Mouse (Mus musculus): ENCODE measurements around the gene Slc30a1. TPM values are rescaled to one million over a fixed set of nuclear protein-coding genes. Genes with fewer than 3 reads are reported as not detected.

Gene Slc30a1
- total RNA-seq, 4 experiments from 2014 or later: 24.2 to 37.1 (median 30.2) TPM

DNA sequence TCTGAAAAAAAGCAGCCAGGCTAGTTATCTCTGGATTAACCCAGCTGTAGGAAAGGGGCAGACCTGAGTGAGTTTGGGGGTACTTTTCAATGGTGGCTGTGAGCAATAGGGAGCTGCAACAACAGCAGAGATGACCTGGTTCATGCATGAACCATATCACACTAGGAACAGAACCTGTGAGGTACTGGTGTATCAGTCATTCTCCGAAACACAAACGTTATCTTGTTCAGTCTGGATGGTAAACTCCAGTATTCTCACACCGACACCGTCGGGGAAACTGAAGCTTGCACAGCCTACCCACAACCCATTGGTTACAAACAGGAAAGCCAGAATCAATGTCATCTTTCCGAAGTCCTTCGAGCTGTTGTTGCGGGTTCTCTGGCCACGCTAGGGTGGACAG lies 11.7 kb upstream of the Slc30a1 start:
- DNase-seq (ENCODE audit: low spot score in 2 of 2): no peak

DNA sequence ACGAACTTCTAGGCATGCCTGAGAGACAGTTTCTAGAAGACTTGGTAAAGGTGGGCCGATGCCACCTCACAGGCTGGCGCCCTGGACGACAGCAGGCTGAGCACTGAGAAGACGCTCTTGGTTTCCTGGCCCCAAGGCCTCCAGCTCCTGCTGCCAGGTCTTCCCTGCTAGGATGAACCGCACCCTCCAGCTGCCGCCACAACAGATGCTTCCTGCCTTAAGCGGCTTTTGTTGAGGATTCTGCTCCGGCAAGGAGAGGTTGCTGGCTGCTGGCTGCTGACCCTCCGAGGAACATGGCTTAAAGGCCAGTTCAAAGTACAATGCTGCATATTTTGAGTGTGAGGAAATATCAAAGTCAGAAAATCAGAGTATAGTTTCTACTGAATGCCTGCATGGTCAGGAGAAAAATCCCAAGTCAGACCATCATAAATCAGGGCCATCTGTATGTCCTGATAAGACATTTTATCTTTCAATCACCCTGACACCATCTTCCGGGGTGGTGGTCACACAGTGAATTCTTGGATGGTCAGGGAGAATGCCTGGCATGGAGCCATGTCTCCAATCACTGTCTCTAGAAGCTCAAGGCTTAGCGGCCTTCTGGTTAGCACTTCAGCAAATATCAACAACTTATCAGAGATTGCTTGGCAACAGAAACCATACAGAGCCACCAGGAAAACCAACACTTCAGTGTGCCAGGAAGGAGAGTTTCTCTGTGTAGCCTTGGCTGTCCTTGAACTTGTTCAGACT lies 9.6 kb upstream of the Slc30a1 start:
- DNase-seq (ENCODE audit: low spot score in 2 of 2): no peak

DNA sequence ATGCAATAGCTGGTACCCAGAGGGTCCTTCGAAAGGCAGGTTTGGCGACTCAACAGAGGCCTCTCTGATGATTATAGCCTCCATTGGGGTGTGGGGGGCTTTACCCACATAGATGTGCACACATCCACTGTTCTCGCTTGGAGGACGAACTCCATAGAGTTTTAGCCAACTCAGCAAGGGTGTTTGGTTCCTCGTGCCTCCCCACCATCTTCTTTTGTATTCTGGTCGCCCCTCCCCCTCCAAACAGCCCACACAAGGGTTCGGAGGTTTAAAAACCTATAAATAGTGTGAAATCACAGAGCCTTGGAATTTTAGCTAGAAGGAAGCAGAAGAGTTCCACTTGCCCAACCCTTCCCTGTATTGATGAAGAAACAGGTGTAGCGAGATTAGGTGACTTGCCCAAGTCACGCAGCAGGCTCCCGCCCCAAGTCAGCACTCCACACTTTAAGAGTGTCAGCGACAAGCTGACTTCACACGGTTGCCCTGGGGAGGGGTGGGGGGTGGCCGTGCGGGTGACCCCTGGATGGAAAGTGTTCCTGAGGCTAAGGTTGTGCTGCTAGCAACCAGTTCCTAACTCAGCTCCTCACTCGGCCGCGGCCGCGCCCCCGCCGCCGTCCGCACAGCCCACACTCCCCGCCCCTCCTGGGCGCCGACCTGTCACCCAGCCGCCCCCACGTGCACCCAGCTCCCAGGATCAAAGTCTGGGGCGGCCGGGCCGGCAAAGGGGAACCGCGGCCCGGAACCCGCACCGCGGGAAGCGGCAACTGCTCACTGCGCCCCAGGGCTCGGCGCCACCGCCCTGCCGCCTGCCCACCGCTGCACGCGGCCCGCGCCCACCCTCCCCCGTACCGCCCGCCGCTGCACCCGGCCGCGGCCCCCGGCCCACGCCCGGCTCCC lies 682 bp upstream of the Slc30a1 start:
- peak in 1 of 2 experiments; percentile 25 for DNase-seq (ENCODE audit: low spot score in 2 of 2)

DNA sequence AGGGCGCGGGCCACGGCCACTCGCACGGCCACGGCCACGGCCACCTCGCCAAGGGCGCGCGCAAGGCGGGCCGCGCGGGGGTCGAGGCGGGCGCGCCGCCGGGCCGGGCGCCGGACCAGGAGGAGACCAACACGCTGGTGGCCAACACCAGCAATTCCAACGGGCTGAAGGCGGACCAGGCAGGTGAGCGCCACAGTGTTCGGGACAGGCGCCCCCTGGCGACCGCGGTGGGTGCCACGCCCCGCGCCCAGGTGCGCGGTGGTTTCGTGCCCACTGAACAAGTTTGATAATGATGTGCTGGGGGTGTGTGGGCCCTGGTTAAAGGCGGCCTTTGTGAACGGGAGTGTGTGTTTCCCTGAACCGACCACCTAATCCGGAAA lies 854 bp downstream of the Slc30a1 start:
- DNase-seq (ENCODE audit: low spot score in 2 of 2): peak; percentile 52 to 77

DNA sequence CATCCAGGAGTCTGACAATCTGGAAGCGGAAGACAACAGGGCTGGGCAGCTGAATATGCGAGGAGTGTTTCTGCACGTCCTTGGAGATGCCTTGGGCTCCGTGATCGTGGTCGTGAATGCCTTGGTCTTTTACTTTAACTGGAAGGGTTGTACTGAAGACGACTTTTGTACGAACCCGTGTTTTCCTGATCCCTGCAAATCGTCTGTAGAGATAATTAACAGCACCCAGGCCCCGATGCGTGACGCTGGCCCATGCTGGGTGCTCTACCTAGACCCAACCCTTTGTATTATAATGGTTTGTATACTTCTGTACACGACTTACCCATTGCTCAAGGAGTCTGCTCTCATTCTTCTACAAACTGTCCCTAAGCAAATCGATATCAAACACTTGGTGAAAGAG lies 2.3 kb downstream of the Slc30a1 start:
- no peak for DNase-seq (ENCODE audit: low spot score in 2 of 2)

DNA sequence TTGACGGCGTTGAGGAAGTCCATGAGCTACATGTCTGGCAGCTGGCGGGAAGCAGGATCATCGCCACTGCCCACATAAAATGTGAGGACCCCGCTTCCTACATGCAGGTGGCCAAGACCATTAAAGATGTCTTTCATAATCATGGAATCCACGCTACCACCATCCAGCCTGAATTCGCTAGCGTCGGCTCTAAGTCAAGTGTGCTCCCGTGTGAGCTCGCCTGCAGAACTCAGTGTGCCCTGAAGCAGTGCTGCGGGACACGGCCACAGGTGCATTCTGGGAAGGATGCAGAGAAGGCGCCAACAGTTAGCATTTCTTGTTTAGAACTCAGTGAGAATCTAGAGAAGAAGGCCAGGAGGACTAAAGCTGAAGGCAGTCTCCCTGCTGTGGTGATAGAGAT lies 2.7 kb downstream of the Slc30a1 start:
- no peak for DNase-seq (ENCODE audit: low spot score in 2 of 2)

DNA sequence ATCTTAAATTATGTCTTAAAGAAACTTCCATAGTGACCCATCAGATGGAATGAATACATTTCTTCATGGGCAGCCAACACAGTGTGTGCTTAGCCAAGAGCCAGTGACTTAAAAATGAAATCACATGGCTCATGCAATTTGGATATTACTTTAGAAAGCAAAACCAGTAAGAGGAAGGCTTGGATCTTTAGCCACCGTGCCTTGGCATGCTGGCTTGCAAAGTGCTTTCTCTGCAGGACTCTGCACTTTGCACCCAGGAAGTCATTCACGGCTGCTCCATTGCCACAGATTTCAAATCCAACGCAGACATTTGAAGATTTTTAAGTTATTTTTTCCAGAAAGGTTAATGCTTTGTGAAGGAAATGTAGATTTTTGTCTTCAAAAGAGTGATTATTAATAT lies 4.1 kb downstream of the Slc30a1 start:
- DNase-seq (ENCODE audit: low spot score in 2 of 2): no peak

DNA sequence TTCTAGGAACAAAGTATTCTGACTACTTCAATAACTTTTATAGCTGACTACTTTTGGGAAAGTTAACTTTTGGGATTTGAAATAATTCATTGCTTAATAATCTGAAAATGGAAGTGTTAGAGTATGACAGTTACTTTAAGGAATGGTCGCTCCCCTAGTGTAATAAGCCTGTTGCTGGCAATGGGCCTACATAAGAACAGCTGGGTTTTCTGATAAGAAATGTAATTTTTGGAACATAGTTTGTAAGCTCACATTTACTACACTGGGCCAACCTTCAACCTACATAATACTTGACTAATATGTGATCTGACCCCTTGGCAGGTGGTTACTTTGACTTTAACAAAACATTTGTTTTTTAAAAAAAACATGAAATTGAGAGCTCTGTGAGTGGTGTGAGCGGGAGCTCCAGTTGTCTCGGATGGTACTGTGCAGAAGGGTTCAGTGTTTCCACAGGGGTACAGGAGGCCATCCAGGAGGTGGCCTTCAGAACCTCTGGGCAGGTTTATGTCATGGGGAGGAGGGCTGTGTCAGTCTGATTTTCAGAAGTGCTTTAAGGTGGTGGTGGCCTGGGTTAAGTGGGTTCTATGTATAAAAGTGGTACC lies 4.6 kb downstream of the Slc30a1 start:
- DNase-seq (ENCODE audit: low spot score in 2 of 2): no peak

DNA sequence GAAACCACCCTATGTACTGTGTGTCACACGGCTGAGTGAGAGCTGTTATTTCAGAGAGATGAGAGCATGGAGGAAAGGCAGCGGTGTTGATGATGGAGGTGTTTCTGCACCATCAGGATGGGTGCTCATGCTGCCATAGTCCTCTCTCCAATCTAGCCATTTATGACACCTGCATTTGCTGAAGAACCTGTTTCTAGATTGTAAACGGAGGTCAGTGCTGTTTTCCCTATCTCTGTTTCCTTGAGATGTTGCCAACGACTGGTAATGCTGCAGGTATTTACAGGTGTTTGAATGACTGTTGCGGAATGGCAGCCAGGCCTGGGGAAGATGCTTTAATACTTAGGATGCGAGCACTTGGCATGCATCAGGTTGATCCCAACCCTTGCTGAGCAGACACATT lies 8.1 kb downstream of the Slc30a1 start:
- no peak for DNase-seq (ENCODE audit: low spot score in 2 of 2)

DNA sequence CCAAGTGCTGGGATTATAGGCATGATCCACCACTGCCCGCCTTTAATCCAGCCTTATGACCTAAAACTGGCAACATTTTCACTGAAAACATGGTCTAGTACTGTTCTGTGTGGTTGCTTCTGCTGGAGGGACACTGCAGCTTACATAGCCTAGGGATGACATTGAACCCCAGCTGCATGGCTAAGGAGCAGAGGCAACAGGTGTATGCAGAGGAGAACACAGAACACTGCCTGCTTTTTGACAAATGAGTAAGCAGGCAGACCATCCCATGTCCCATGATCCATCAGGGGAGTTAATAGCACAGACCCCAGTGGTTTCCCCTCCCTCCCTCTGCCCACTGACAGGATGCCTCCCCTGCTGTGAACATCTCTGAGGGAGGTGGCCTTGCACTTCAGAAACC lies 9.0 kb downstream of the Slc30a1 start:
- DNase-seq (ENCODE audit: low spot score in 2 of 2): no peak

DNA sequence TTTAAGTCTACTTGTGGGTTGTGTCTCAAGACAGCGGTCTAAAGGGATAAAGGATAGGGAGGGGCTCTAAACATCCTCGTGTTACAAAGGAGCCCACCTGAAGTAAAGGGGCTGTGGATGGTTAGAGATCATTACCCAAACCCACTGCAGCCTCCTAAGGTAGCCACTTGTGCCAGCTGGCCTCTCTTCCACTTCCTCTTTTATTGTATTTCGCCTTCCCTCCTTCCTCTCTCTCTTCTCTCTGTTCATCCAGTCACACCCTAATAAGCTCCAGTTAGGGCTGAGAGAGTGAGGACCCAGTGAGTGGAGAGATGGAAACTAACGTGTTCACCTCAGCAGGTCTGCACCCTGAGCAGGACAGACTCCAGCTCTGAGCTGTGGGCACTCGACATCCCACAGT lies 10.3 kb downstream of the Slc30a1 start:
- DNase-seq (ENCODE audit: low spot score in 2 of 2): no peak

DNA sequence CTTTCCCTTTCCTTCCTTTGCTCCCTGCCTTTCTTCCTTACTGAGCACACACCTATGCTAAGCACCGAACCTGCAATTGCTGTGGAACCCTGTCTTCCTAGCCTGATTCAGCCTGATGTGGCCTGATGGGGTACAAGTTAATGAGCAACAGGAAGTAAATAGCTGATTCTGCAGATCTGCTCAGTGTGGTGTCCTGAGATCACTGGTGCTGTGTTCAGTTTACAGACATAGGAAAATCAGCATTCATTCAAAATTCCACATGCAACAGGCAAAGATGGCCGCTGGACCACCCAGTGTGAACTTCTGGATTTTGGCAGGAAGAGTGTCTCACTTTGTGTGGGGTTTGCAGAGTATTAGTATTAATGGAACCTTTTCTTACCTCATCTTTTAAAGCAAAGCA lies 12.8 kb downstream of the Slc30a1 start:
- DNase-seq (ENCODE audit: low spot score in 2 of 2): no peak

DNA sequence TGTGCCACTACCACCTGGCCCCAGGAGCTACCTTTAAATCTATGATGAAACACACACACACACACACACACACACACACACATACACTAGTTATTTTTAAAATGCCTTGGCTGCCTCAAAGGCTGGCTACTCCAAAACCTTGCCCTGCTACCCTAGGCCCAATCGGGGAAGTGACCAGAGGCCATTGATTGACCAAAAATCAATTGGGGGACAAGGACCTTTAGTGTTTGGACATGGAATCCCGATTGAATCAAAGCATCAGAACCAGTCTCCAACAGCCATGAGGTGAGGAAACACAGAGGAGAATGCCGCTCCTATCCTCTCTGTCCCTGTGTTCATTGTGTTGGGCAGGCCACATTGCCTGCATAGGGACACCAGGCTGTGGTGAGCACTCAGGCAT lies 15.1 kb downstream of the Slc30a1 start:
- DNase-seq (ENCODE audit: low spot score in 2 of 2): no peak

DNA sequence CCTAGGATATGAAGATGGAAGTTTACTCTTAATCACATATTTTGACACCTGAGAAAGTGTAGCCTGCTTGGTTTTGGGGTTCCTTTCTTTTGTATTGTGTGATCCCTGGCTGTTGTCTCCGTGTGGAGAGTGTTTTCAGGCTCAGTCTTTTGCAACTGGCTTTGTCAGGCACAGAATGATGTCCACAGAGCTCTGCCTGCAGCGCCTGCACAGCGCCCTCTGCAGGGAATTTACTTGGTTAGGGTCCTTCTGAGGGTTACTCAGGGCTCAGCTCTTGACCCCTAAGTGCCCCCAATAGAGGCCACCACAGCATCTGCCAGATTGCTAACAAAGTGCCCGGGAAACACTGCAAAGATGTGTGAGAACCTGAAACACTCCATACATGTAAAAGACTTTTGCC lies 18.9 kb downstream of the Slc30a1 start:
- DNase-seq (ENCODE audit: low spot score in 2 of 2): no peak

DNA sequence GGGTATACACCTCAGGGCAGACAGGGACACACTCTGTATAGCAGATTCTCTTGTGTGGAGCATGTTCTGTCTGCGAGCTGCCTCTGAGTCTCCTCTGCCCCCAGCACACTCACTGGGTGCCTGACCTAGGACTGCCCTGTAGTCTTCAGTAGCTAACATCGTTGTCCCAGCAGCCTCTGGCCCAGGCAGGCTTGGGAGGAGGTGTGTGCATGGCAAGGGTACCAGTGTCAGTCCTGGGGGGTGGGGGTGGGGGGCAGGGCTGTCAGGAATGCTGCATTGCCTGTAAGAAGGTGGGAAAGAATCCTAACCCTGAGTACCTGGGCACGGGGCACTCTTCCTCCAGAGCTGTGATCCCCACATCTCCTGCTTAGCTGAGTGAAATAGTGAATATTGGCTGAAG lies 20.1 kb downstream of the Slc30a1 start:
- no peak for DNase-seq (ENCODE audit: low spot score in 2 of 2)

DNA sequence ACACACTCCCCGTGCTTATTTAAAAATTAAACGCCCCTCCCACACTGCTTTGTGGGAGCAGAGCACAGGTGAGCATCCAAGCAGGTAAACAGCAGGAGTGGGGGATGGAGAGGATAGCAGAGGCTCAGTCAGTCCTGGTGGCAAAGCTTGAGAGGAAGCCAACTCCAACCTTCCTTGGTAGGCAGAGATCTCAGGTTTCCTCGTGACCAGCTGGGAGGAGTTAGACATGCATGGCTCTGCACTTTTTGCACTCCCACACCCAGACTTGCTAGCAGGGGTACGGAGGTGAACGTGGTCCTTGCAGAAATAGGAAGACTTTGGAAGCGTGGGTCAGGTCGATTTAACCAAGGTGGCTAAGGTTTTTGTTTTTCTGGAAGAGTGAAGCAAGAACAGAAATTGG lies 21.8 kb downstream of the Slc30a1 start:
- DNase-seq (ENCODE audit: low spot score in 2 of 2): no peak

DNA sequence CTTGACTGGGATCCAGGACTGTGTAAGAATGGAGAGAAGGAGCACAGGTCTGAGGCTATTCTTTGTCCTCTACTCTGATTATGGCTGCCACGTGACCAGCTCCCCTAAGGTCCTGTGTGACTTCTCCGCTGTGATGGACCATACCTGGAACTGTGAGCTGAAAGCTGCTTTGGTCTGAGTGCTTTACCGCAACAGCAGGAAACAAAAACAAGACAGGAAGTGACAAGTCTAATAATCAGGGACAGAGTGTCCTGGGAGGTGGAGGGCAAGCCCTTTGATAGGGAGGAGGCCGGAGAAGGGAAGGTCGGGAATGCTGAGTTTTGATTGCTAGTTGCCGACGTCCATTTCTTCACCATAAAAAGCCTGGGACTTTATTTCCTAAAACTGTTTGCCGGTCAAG lies 22.5 kb downstream of the Slc30a1 start:
- no peak for DNase-seq (ENCODE audit: low spot score in 2 of 2)

DNA sequence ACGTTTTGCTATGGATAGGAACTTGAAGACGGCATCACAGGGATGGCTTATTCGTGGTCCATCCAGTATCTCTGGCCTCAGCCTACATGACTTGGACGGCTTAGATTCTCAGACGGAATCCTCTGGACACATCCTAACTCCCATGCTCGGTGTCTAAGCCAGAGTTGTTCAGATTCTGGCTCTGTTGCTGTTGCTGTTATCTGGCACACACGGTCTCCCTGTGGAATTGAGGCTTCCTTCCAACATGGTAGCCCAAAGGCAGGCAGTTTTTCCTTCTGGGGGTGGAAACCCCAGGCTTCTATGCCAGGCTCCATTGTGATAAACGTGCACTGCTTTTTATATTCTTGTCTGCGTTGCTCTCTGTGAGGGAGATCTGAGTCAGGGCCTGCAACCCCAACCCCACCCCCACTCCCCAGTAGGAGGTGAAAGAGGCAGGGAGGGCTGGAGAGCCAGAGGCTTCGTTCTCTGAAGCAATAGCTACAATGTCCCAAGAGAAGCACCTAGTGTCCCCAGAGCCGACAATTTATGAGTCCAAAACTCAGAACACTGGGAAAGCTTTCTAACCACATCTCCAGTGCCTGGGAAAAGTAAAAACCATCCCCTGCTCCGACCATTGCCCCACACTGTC lies 23.4 kb downstream of the Slc30a1 start:
- no peak for DNase-seq (ENCODE audit: low spot score in 2 of 2)

DNA sequence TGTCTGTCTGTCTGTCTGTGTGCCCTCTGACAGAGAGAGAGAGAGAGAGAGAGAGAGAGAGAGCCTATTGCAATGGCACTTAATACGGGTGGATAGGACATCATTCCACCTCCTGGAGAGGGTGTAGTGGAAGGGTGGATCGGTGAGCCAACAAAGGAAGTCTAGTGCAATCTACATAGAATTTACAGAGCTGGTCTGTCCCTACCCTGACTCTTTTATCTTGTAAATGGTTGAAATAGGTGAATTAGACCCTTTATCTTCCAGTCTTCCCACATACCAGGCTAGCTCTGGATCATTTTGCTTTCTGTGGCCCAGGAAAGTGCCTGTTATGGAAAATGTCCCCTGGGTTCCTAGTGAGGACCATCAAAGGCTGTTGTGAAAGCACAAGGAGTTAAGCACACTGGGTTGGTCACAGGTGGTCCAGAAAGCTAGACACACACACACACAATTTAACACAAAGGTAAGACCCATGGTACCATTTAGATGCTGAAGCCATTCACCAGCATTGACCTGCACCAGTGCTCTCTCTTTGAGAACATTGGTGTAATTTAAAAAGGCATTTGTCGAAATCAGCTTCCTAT lies 24.0 kb downstream of the Slc30a1 start:
- no peak for DNase-seq (ENCODE audit: low spot score in 2 of 2)

DNA sequence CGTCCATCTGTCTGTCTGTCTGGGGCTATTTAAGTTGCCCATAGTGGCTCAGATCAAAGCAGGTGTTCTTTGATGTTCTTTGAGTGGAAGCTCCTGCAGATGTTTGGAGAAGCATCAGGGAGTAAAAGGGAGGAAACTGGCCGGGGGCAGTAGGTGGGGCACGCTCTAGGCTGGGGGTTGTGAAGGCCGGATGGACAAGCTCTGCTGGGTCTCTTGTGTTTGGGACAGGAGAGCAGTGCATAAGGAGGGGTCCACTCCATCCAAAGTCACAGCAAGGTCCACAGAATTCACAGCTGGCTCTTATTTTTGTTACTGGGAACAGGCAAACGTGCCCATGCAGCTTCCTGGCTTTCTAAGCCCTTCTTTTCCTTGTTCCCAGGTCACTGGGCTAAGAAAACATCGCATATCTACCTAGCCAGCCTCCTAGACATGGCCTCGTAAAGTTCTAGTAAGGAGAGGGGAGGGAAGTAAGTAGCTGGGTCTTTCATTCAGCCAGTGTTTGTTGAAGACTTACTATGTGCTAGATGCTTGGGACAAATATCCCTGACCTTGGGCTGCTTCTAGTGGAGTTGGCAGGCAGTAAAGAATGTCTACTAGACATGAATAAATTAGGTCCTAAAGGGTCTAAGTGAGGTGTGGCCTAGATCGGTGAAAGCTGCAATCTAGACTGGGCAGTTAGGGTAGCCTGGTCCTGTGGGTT lies 25.9 kb downstream of the Slc30a1 start:
- no peak for DNase-seq (ENCODE audit: low spot score in 2 of 2)
